Mouse (Mus musculus) C2C12 (cell line): ENCODE results near the gene Iqck. TPM values are rescaled to one million over a fixed set of nuclear protein-coding genes. Genes with fewer than 3 reads are reported as not detected.

Experiments
- H3K27me3 ChIP-seq: one replicate; pipeline ENCODE4 v1.6.1; 2011; ENCODE audit not compliant: control insufficient read depth, insufficient read depth, insufficient read length
- H3K36me3 ChIP-seq: one replicate; pipeline ENCODE4 v1.6.1; 2011; ENCODE audit not compliant: control insufficient read depth, insufficient read depth
- H3K4me3 ChIP-seq: one replicate; pipeline ENCODE4 v1.5.1; 2011; ENCODE audit warnings: mild to moderate bottlenecking, control low read depth; ENCODE audit not compliant: poor library complexity, insufficient read depth, severe bottlenecking
- H3K79me2 ChIP-seq: one replicate; pipeline ENCODE4 v1.6.1; 2011; ENCODE audit not compliant: control insufficient read depth, insufficient read depth
- H3K79me3 ChIP-seq: one replicate; pipeline ENCODE4 v1.6.1; 2011; ENCODE audit warnings: low read depth, control low read depth
- H3ac ChIP-seq: one replicate; pipeline ENCODE3; 2011; ENCODE audit warnings: low read depth; ENCODE audit not compliant: control insufficient read depth, insufficient read length
- CEBPB ChIP-seq: IDR thresholded peaks from one replicate; pipeline ENCODE4 v1.6.1; 2011; ENCODE audit warnings: low read depth, mild to moderate bottlenecking, control low read depth, moderate library complexity
- CTCF ChIP-seq: IDR thresholded peaks from one replicate; pipeline ENCODE4 v1.5.1; 2011; ENCODE audit not compliant: control insufficient read depth, insufficient read depth, insufficient read length
- FOSL1 ChIP-seq: IDR thresholded peaks from one replicate; pipeline ENCODE4 v1.8.0; 2011; ENCODE audit warnings: mild to moderate bottlenecking, low read length; ENCODE audit not compliant: poor library complexity, insufficient read depth, severe bottlenecking
- MAX ChIP-seq: IDR thresholded peaks from one replicate; pipeline ENCODE4 v1.6.1; 2011; ENCODE audit warnings: mild to moderate bottlenecking, control low read depth
- MYOD1 ChIP-seq: IDR thresholded peaks from one replicate; pipeline ENCODE4 v1.6.1; 2011; ENCODE audit warnings: low read depth; ENCODE audit not compliant: control insufficient read depth, insufficient read length
- MYOG ChIP-seq: IDR thresholded peaks from one replicate; pipeline ENCODE4 v1.6.1; 2011; ENCODE audit not compliant: control insufficient read depth, insufficient read length; ENCODE audit errors: extremely low read depth
- USF1 ChIP-seq: IDR thresholded peaks from one replicate; pipeline ENCODE4 v1.6.1; 2011; ENCODE audit warnings: low read depth, mild to moderate bottlenecking, control low read depth, moderate library complexity
- polyA plus RNA-seq: library from polyadenylated mRNA; unstranded; fragments of >200 nt; fragmentation: generic; extraction: Trizol; gene quantifications from one replicate; pipeline ENCODE4 v1.2.1, GENCODE M21; 2012; ENCODE audit warnings: missing spikeins

The Iqck gene
- polyA plus RNA-seq, 1 experiment, result 0.53 TPM

GRCm38 (mm10) chr7:118851571-118851970 lies 4.0 kb upstream of the Iqck start:
- Histone ChIP-seq H3K27me3 (no peaks in the 10 kb centered on the region), H3K4me3 (no peak overlapping the region), H3K79me3 (peaks cover 28% of the 10 kb centered on the region), H3K79me2 (peaks cover 65% of the 10 kb centered on the region), H3ac (no peak overlapping the region), H3K36me3 (peaks cover 54% of the 10 kb centered on the region)
- TF ChIP-seq MYOD1 (no peak), USF1 (no peak), MYOG (no peak), CEBPB (no peak), MAX (no peak), CTCF (no peak), FOSL1 (no peak)

GRCm38 (mm10) chr7:118852611-118853010 lies 2.9 kb upstream of the Iqck start:
- Histone ChIP-seq H3K79me3 (peaks cover 28% of the 10 kb centered on the region), H3K79me2 (peaks cover 68% of the 10 kb centered on the region), H3K4me3 (no peak overlapping the region), H3K27me3 (no peaks in the 10 kb centered on the region), H3K36me3 (peaks cover 49% of the 10 kb centered on the region), H3ac (no peak overlapping the region)
- no peak for TF ChIP-seq CEBPB

GRCm38 (mm10) chr7:118854606-118855005 lies 946 bp upstream of the Iqck start:
- Histone ChIP-seq H3K79me2 (peaks cover 68% of the 10 kb centered on the region), H3K36me3 (peaks cover 32% of the 10 kb centered on the region), H3K79me3 (peaks cover 28% of the 10 kb centered on the region), H3K4me3 (peak overlapping the region; percentile 85), H3K27me3 (no peaks in the 10 kb centered on the region), H3ac (peak overlapping the region; percentile 46)
- TF ChIP-seq MYOG, result no peak
- TF ChIP-seq CTCF, result no peak
- no peak for TF ChIP-seq CEBPB
- TF ChIP-seq USF1, result no peak
- TF ChIP-seq FOSL1, result no peak
- no peak for TF ChIP-seq MYOD1
- no peak for TF ChIP-seq MAX

GRCm38 (mm10) chr7:118855877-118856304 lies 339 bp downstream of the Iqck start, which contains the start of gene Knop1:
Knop1 (minus strand) TSS chr7:118856254.
- H3K4me3 ChIP-seq, result peak within 1 kb of the TSS; percentile 85
- TF ChIP-seq CTCF (no peak), MYOD1 (no peak), CEBPB (no peak), MYOG (no peak), MAX (no peak), FOSL1 (no peak), USF1 (no peak)
- H3ac ChIP-seq, result peak within 1 kb of the TSS; percentile 46
- no peaks in the 10 kb centered on the region for H3K27me3 ChIP-seq
- peaks cover 56% of the 10 kb centered on the region for H3K79me2 ChIP-seq
- peaks cover 24% of the 10 kb centered on the region for H3K79me3 ChIP-seq
- H3K36me3 ChIP-seq, result peaks cover 30% of the 10 kb centered on the region

GRCm38 (mm10) chr7:118858640-118859039 lies 3.1 kb downstream of the Iqck start:
- Histone ChIP-seq H3K36me3 (peaks cover 6% of the 10 kb centered on the region), H3K79me2 (peaks cover 29% of the 10 kb centered on the region), H3ac (no peak overlapping the region), H3K27me3 (no peaks in the 10 kb centered on the region), H3K79me3 (peaks cover 16% of the 10 kb centered on the region), H3K4me3 (no peak overlapping the region)
- TF ChIP-seq CEBPB, result no peak
- TF ChIP-seq MYOD1, result no peak
- no peak for TF ChIP-seq MAX
- no peak for TF ChIP-seq CTCF
- TF ChIP-seq USF1, result no peak
- no peak for TF ChIP-seq FOSL1
- TF ChIP-seq MYOG, result no peak

- Histone ChIP-seq H3K79me3 (no peaks in the 10 kb centered on the region), H3K79me2 (no peaks in the 10 kb centered on the region), H3ac (no peak overlapping the region), H3K36me3 (no peaks in the 10 kb centered on the region), H3K27me3 (no peaks in the 10 kb centered on the region), H3K4me3 (no peak overlapping the region)
- TF ChIP-seq MAX, result no peak
- no peak for TF ChIP-seq USF1
- TF ChIP-seq FOSL1, result no peak
These were observed 9.8 kb downstream of the Iqck start for GRCm38 (mm10) chr7:118865362-118865761.
